Mouse (Mus musculus): ENCODE measurements around the gene Slit3.

GRCm38 (mm10) chr11:35194826-35195225 lies 73.8 kb downstream of the Slit3 start:
- no peak for TF ChIP-seq CTCF (IDR thresholded peaks at IDR 0.05; ENCODE audit: low read depth)
- TF ChIP-seq EP300 (IDR thresholded peaks at IDR 0.05; ENCODE audit: low read depth) = no peak
